In genomic region chr16:11069710-11070420, GRCm38 (mm10) we compare ENCODE assay signal across 9 mouse cellular contexts. TPM values are rescaled to one million over a fixed set of nuclear protein-coding genes. Genes with fewer than 3 reads are reported as not detected.
A peak's percentile ranks its signal among the peaks of the same experiment; 100 is the strongest.
DNase-seq lines count a peak whose midpoint lies in the region; ATAC-seq and TF ChIP-seq lines count a peak whose summit lies in the region.
"Had no signal": no experiment of that assay in that cellular context is flagged by ENCODE, and none has a peak within 500 bp of the region (broad histone marks: within the 10 kb centered on the region; RNA-seq: fewer than 3 reads in every experiment).

No protein-coding gene starts in this region.

- WGBS in stomach, embryonic 15.5 days = 44% methylated on average over 7 of the region's 7 CpGs
- WGBS in stomach, postnatal 0 days = 58% methylated on average over 7 of the region's 7 CpGs
- WGBS in intestine, embryonic 16.5 days = 56% methylated on average over 7 of the region's 7 CpGs
- 82% methylated on average over 7 of the region's 7 CpGs for WGBS in midbrain, embryonic 16.5 days

- no peak for TF ChIP-seq EP300 in stomach, postnatal 0 days (optimal IDR thresholded peaks at IDR 0.05)

- H3K9ac ChIP-seq in stomach, embryonic 15.5 days = no peak overlapping the region
- no peak overlapping the region for H3K9ac ChIP-seq in stomach, postnatal 0 days (ENCODE audit: low read length)
- no peak overlapping the region for H3K9ac ChIP-seq in intestine, embryonic 16.5 days (ENCODE audit: low read depth, low read length)
- no peak overlapping the region for H3K9ac ChIP-seq in midbrain, embryonic 16.5 days (ENCODE audit: low read depth, low read length)
- H3K9ac ChIP-seq: midbrain, embryonic 12.5 days had no signal

- DNase-seq in adrenal gland, postnatal 14 days = peak; percentile 50
- no peak for DNase-seq in adrenal gland, adult 18-20 months (ENCODE audit: low spot score in 2 of 2)
- DNase-seq in stomach, postnatal 0 days (ENCODE audit: low spot score) = no peak
- no peak for DNase-seq in ovary, postnatal 10 days (ENCODE audit: low spot score)
- DNase-seq in adrenal gland, postnatal 4 days (ENCODE audit: low spot score in 2 of 2) = no peak

- peaks cover 40% of the 10 kb centered on the region for H3K4me1 ChIP-seq in stomach, embryonic 15.5 days
- H3K4me1 ChIP-seq in stomach, postnatal 0 days (replicated peaks; ENCODE audit: control insufficient read depth, insufficient read depth) = peaks cover 4% of the 10 kb centered on the region
- H3K4me1 ChIP-seq in intestine, embryonic 16.5 days (ENCODE audit: control insufficient read depth, insufficient read depth, low read length) = peaks cover 28% of the 10 kb centered on the region
- peaks cover 62% of the 10 kb centered on the region for H3K4me1 ChIP-seq in midbrain, embryonic 16.5 days (ENCODE audit: control insufficient read depth, insufficient read depth, low read length)

- no peaks in the 10 kb centered on the region for H3K9me3 ChIP-seq in stomach, embryonic 15.5 days
- H3K9me3 ChIP-seq in stomach, postnatal 0 days (ENCODE audit: control insufficient read depth, low read length) = no peaks in the 10 kb centered on the region
- no peaks in the 10 kb centered on the region for H3K9me3 ChIP-seq in intestine, embryonic 16.5 days (ENCODE audit: control insufficient read depth, low read length)
- no peaks in the 10 kb centered on the region for H3K9me3 ChIP-seq in midbrain, embryonic 16.5 days (replicated peaks; ENCODE audit: control insufficient read depth, low read length, poor library complexity, severe bottlenecking)
- H3K9me3 ChIP-seq: midbrain, embryonic 12.5 days had no signal

- H3K27ac ChIP-seq in stomach, embryonic 15.5 days = 0 out of 2 replicates have a peak overlapping the region, but pooled peaks have one; percentile 17
- H3K27ac ChIP-seq in stomach, postnatal 0 days (replicated peaks) = no peak overlapping the region
- peak overlapping the region; percentile 34; the same call in 1 of the 2 replicates for H3K27ac ChIP-seq in intestine, embryonic 16.5 days (ENCODE audit: low read length)
- no peak overlapping the region for H3K27ac ChIP-seq in midbrain, embryonic 16.5 days (ENCODE audit: low read length)
- H3K27ac ChIP-seq: midbrain, embryonic 12.5 days had no signal

- H3K36me3 ChIP-seq in stomach, embryonic 15.5 days = peaks cover 21% of the 10 kb centered on the region
- peaks cover 5% of the 10 kb centered on the region; the same call in 1 of the 2 replicates for H3K36me3 ChIP-seq in stomach, postnatal 0 days (ENCODE audit: control insufficient read depth, insufficient read depth, low read length)
- H3K36me3 ChIP-seq in intestine, embryonic 16.5 days (ENCODE audit: control insufficient read depth, insufficient read depth, low read length) = peaks cover 6% of the 10 kb centered on the region
- H3K36me3 ChIP-seq in midbrain, embryonic 16.5 days (ENCODE audit: control insufficient read depth, insufficient read depth, low read length) = peaks cover 19% of the 10 kb centered on the region

- no peak for ATAC-seq in stomach, embryonic 15.5 days (ENCODE audit: insufficient read depth, low FRiP score, low read depth)
- ATAC-seq in stomach, postnatal 0 days (ENCODE audit: low FRiP score, low TSS enrichment) = no peak
- no peak for ATAC-seq in intestine, embryonic 16.5 days
- ATAC-seq in midbrain, embryonic 16.5 days = no peak

- peak overlapping the region; percentile 8; the same call in 1 of the 2 replicates for H3K4me2 ChIP-seq in stomach, embryonic 15.5 days
- H3K4me2 ChIP-seq in stomach, postnatal 0 days (replicated peaks; ENCODE audit: low read depth) = no peak overlapping the region
- H3K4me2 ChIP-seq in intestine, embryonic 16.5 days (ENCODE audit: low read depth, low read length) = 0 out of 2 replicates have a peak overlapping the region, but pooled peaks have one; percentile 2
- 0 out of 2 replicates have a peak overlapping the region, but pooled peaks have one; percentile 15 for H3K4me2 ChIP-seq in midbrain, embryonic 16.5 days (ENCODE audit: low read length)

- H3K27me3 ChIP-seq in stomach, embryonic 15.5 days (replicated peaks) = no peaks in the 10 kb centered on the region
- no peaks in the 10 kb centered on the region for H3K27me3 ChIP-seq in stomach, postnatal 0 days (ENCODE audit: control insufficient read depth, insufficient read depth, low read length)
- no peaks in the 10 kb centered on the region for H3K27me3 ChIP-seq in intestine, embryonic 16.5 days (replicated peaks; ENCODE audit: control insufficient read depth, insufficient read depth, low read length)
- no peaks in the 10 kb centered on the region for H3K27me3 ChIP-seq in midbrain, embryonic 16.5 days (ENCODE audit: control insufficient read depth, insufficient read depth, low read depth, low read length)
- H3K27me3 ChIP-seq: midbrain, embryonic 12.5 days had no signal

- no peak for TF ChIP-seq CTCF in stomach, postnatal 0 days (IDR thresholded peaks at IDR 0.05; ENCODE audit: low read depth)

- no peak overlapping the region for H3K4me3 ChIP-seq in stomach, embryonic 15.5 days (replicated peaks)
- no peak overlapping the region for H3K4me3 ChIP-seq in stomach, postnatal 0 days (ENCODE audit: low read depth, low read length)
- H3K4me3 ChIP-seq in intestine, embryonic 16.5 days (ENCODE audit: low read length) = no peak overlapping the region
- no peak overlapping the region for H3K4me3 ChIP-seq in midbrain, embryonic 16.5 days (ENCODE audit: low read depth, low read length)
- H3K4me3 ChIP-seq: midbrain, embryonic 12.5 days had no signal

RNA-seq across cellular contexts. Expression of gene Litaf, which starts 3.9 kb away (rescaled TPM):
- 38.6 and 47.5 TPM in 2 replicates for total RNA-seq in adrenal gland, postnatal 14 days (2021)
- total RNA-seq in adrenal gland, adult 18-20 months (2021) = 10 to 100 TPM; 48.5 to 56.4 TPM
- polyA plus RNA-seq in stomach, embryonic 15.5 days (2015; fragmentation: Nextera tagmentation; extraction: Ambion mirVana) = 96.0 and 100 TPM in 2 replicates
- 68.1 and 69.5 TPM in 2 replicates for polyA plus RNA-seq in stomach, postnatal 0 days (2015; fragmentation: Nextera tagmentation; extraction: Ambion mirVana)
- polyA plus RNA-seq in intestine, embryonic 16.5 days (2015; fragmentation: Nextera tagmentation; extraction: Ambion mirVana) = 110 and 114 TPM in 2 replicates
- polyA plus RNA-seq in midbrain, embryonic 16.5 days (2015; fragmentation: Nextera tagmentation; extraction: Ambion mirVana) = 22.7 and 25.4 TPM in 2 replicates
- total RNA-seq in adrenal gland, postnatal 4 days (2021) = 10 to 100 TPM; 62.0 to 67.0 TPM

RNA-seq across cellular contexts. Expression of gene Snn, which starts 9.1 kb away (rescaled TPM):
- 16.3 and 24.0 TPM in 2 replicates for total RNA-seq in adrenal gland, postnatal 14 days (2021)
- total RNA-seq in adrenal gland, adult 18-20 months (2021) = 10 to 100 TPM in 1 of 2 experiments, 1 to 10 TPM in 1; 9.3 to 14.0 TPM
- polyA plus RNA-seq in stomach, embryonic 15.5 days (2015; fragmentation: Nextera tagmentation; extraction: Ambion mirVana) = 28.8 and 30.0 TPM in 2 replicates
- polyA plus RNA-seq in stomach, postnatal 0 days (2015; fragmentation: Nextera tagmentation; extraction: Ambion mirVana) = 11.8 and 12.2 TPM in 2 replicates
- polyA plus RNA-seq in intestine, embryonic 16.5 days (2015; fragmentation: Nextera tagmentation; extraction: Ambion mirVana) = 19.1 and 20.4 TPM in 2 replicates
- 129 and 134 TPM in 2 replicates for polyA plus RNA-seq in midbrain, embryonic 16.5 days (2015; fragmentation: Nextera tagmentation; extraction: Ambion mirVana)
- total RNA-seq in adrenal gland, postnatal 4 days (2021) = 10 to 100 TPM; 30.7 to 31.1 TPM

Comparison
In these comparisons a context has a peak if more than half of its experiments do, and no peak if none do; other contexts are left out.
1. H3K27ac ChIP-seq: peak in stomach, embryonic 15.5 days (single experiment) and intestine, embryonic 16.5 days (single experiment); none in stomach, postnatal 0 days (single experiment) and midbrain, embryonic 16.5 days (single experiment).